8 mouse cellular contexts compared by ENCODE assay signal in the genomic region with DNA sequence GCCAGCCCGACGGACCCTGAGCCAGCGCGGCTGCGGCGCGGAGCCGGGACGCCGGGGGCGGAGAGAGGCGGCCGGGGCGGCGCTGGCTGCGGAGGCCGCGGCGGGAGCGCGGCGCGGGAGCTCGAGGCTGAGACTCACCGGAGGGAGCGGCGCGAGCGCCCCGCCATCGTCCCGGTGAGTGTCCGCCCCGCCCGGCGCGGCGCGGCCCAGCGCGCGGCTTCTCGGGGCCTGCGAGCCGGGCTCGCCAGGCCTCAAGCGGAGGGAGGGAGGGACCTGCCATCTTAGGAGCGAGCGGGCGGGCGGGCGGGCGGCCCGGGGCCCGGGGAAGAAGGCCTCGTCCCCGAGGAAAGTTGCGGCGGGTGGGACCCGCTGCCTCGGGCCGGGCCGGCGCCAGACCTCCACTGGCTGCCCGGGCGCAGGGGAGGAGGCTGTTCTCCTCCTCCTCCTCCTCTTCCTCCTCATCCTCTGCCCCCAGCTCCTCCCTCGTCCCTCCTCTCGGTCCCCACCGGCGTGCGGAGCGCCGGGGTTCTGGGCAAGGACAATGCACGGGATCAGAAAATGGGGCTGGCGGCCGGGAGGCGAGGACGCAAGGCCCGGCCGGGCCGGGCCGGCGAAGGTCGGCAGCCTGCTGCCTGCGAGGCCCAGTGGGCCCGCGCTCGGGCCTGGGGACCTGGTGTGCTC. TPM values are rescaled to one million over a fixed set of nuclear protein-coding genes. Genes with fewer than 3 reads are reported as not detected.
DNase-seq lines count a peak whose midpoint lies in the region; ATAC-seq and TF ChIP-seq lines count a peak whose summit lies in the region.

No protein-coding gene starts in this region.

- peaks cover 46% of the 10 kb centered on the region for H3K4me1 ChIP-seq in erythroblast, embryonic 14.5 days (ENCODE audit: control insufficient read depth)
- peaks cover 57% of the 10 kb centered on the region for H3K4me1 ChIP-seq in heart, embryonic 13.5 days
- H3K4me1 ChIP-seq in kidney, postnatal 0 days (replicated peaks; ENCODE audit: insufficient read depth, low read length): peaks cover 24% of the 10 kb centered on the region; the same call in 1 of the 2 replicates
- peaks cover 48% of the 10 kb centered on the region for H3K4me1 ChIP-seq in liver, embryonic 15.5 days (replicated peaks)
- H3K4me1 ChIP-seq in stomach, embryonic 15.5 days: peaks cover 22% of the 10 kb centered on the region

- WGBS in heart, embryonic 13.5 days: 0% methylated on average over 38 of the region's 88 CpGs
- WGBS in kidney, postnatal 0 days: under 1% methylated on average over 61 of the region's 88 CpGs
- under 1% methylated on average over 66 of the region's 88 CpGs for WGBS in liver, embryonic 15.5 days (ENCODE audit: insufficient replicate concordance)
- 0% methylated on average over 61 of the region's 88 CpGs for WGBS in stomach, embryonic 15.5 days

- TF ChIP-seq CTCF in kidney, postnatal 0 days (IDR thresholded peaks at IDR 0.05; ENCODE audit: low read depth): no peak

- peak; percentile 6 for ATAC-seq in heart, embryonic 13.5 days (ENCODE audit: extremely low read depth, insufficient number of reproducible peaks, low FRiP score, low TSS enrichment)
- 0 out of 2 replicates have a peak, but pooled peaks have one; percentile 1 for ATAC-seq in kidney, postnatal 0 days (replicated peaks; ENCODE audit: low FRiP score, low read depth)
- ATAC-seq in liver, embryonic 15.5 days (ENCODE audit: insufficient read depth): peak; percentile 37
- ATAC-seq in stomach, embryonic 15.5 days (ENCODE audit: insufficient read depth, low FRiP score, low read depth): peak; percentile 10; the same call in 1 of the 2 replicates

- peak overlapping the region; percentile 100 for H3K9ac ChIP-seq in heart, embryonic 13.5 days
- peak overlapping the region; percentile 100 for H3K9ac ChIP-seq in kidney, postnatal 0 days (ENCODE audit: low read depth, low read length)
- H3K9ac ChIP-seq in liver, embryonic 15.5 days: peak overlapping the region; percentile 99
- H3K9ac ChIP-seq in stomach, embryonic 15.5 days: peak overlapping the region; percentile 99

- peak overlapping the region; percentile 85 for H3K4me2 ChIP-seq in heart, embryonic 13.5 days
- H3K4me2 ChIP-seq in kidney, postnatal 0 days (ENCODE audit: low read length): peak overlapping the region; percentile 60
- peak overlapping the region; percentile 77 for H3K4me2 ChIP-seq in liver, embryonic 15.5 days
- peak overlapping the region; percentile 69 for H3K4me2 ChIP-seq in stomach, embryonic 15.5 days

- peaks cover 22% of the 10 kb centered on the region for H3K36me3 ChIP-seq in erythroblast, embryonic 14.5 days (ENCODE audit: control insufficient read depth)
- no peaks in the 10 kb centered on the region for H3K36me3 ChIP-seq in heart, embryonic 13.5 days
- no peaks in the 10 kb centered on the region for H3K36me3 ChIP-seq in kidney, postnatal 0 days (ENCODE audit: insufficient read depth, low read length)
- peaks cover 1% of the 10 kb centered on the region; the same call in 1 of the 2 replicates for H3K36me3 ChIP-seq in liver, embryonic 15.5 days (replicated peaks)
- no peaks in the 10 kb centered on the region for H3K36me3 ChIP-seq in stomach, embryonic 15.5 days

- peak overlapping the region; percentile 98 for H3K4me3 ChIP-seq in erythroblast, embryonic 14.5 days (replicated peaks)
- peak overlapping the region; percentile 99 for H3K4me3 ChIP-seq in heart, embryonic 13.5 days
- H3K4me3 ChIP-seq in kidney, postnatal 0 days (replicated peaks; ENCODE audit: low read depth, low read length): peak overlapping the region; percentile 92
- H3K4me3 ChIP-seq in liver, embryonic 15.5 days (replicated peaks): peak overlapping the region; percentile 99
- H3K4me3 ChIP-seq in stomach, embryonic 15.5 days (replicated peaks): peak overlapping the region; percentile 96

- H3K27me3 ChIP-seq in erythroblast, embryonic 14.5 days (ENCODE audit: control insufficient read depth): peaks cover 2% of the 10 kb centered on the region; the same call in 1 of the 2 replicates
- no peaks in the 10 kb centered on the region for H3K27me3 ChIP-seq in heart, embryonic 13.5 days (replicated peaks)
- H3K27me3 ChIP-seq in kidney, postnatal 0 days (ENCODE audit: insufficient read depth, low read length): no peaks in the 10 kb centered on the region
- no peaks in the 10 kb centered on the region for H3K27me3 ChIP-seq in liver, embryonic 15.5 days
- H3K27me3 ChIP-seq in stomach, embryonic 15.5 days (replicated peaks): no peaks in the 10 kb centered on the region

- peak; percentile 68 for DNase-seq in 416B (ENCODE audit: low read depth)
- peak; percentile 42 to 46 for DNase-seq in adrenal gland, postnatal 4 days (ENCODE audit: low spot score in 2 of 2)
- DNase-seq in kidney, postnatal 0 days (ENCODE audit: low spot score): peak; percentile 68
- peak; percentile 69 for DNase-seq in neural tube, embryonic 10.5 days (ENCODE audit: extremely low spot score, low spot score)

- H3K9me3 ChIP-seq in erythroblast, embryonic 14.5 days (ENCODE audit: control insufficient read depth, low read length): no peaks in the 10 kb centered on the region
- no peaks in the 10 kb centered on the region for H3K9me3 ChIP-seq in heart, embryonic 13.5 days
- H3K9me3 ChIP-seq in kidney, postnatal 0 days (replicated peaks; ENCODE audit: low read length): no peaks in the 10 kb centered on the region
- H3K9me3 ChIP-seq in liver, embryonic 15.5 days (replicated peaks): no peaks in the 10 kb centered on the region
- H3K9me3 ChIP-seq in stomach, embryonic 15.5 days: no peaks in the 10 kb centered on the region

- H3K27ac ChIP-seq in heart, embryonic 13.5 days (replicated peaks): peak overlapping the region; percentile 100
- peak overlapping the region; percentile 100 for H3K27ac ChIP-seq in kidney, postnatal 0 days
- H3K27ac ChIP-seq in liver, embryonic 15.5 days (replicated peaks): peak overlapping the region; percentile 100
- H3K27ac ChIP-seq in stomach, embryonic 15.5 days: peak overlapping the region; percentile 100

RNA-seq across cellular contexts. Expression of gene Dyrk1a, which starts 0.7 kb away (rescaled TPM):
- 10 to 100 TPM; 86.3 to 92.5 TPM for total RNA-seq in adrenal gland, postnatal 4 days (2021)
- polyA plus RNA-seq in erythroblast, embryonic 14.5 days (2012): 1.7 and 2.2 TPM in 2 replicates
- polyA plus RNA-seq in heart, embryonic 13.5 days (2015; fragmentation: Nextera tagmentation; extraction: Ambion mirVana): 6.7 and 7.2 TPM in 2 replicates
- polyA plus RNA-seq in kidney, postnatal 0 days (2015; fragmentation: Nextera tagmentation; extraction: Ambion mirVana): 8.5 and 8.6 TPM in 2 replicates
- polyA plus RNA-seq in liver, embryonic 15.5 days (2015; fragmentation: Nextera tagmentation; extraction: Ambion mirVana): 4.3 and 4.4 TPM in 2 replicates
- 8.0 and 9.5 TPM in 2 replicates for polyA plus RNA-seq in stomach, embryonic 15.5 days (2015; fragmentation: Nextera tagmentation; extraction: Ambion mirVana)

RNA-seq across cellular contexts. Expression of gene Vps26c, which starts 43.9 kb away (rescaled TPM):
- total RNA-seq in adrenal gland, postnatal 4 days (2021): 10 to 100 TPM; 54.8 to 62.6 TPM
- polyA plus RNA-seq in erythroblast, embryonic 14.5 days (2012): 0.06 and 0.20 TPM in 2 replicates
- 43.6 and 46.7 TPM in 2 replicates for polyA plus RNA-seq in heart, embryonic 13.5 days (2015; fragmentation: Nextera tagmentation; extraction: Ambion mirVana)
- 42.3 and 48.9 TPM in 2 replicates for polyA plus RNA-seq in kidney, postnatal 0 days (2015; fragmentation: Nextera tagmentation; extraction: Ambion mirVana)
- polyA plus RNA-seq in liver, embryonic 15.5 days (2015; fragmentation: Nextera tagmentation; extraction: Ambion mirVana): 19.2 and 20.6 TPM in 2 replicates
- 54.8 and 55.3 TPM in 2 replicates for polyA plus RNA-seq in stomach, embryonic 15.5 days (2015; fragmentation: Nextera tagmentation; extraction: Ambion mirVana)

Comparison
In these comparisons a context has a peak if more than half of its experiments do, and no peak if none do; other contexts are left out.
1. Peak in every context shown above with its lines: DNase-seq, ATAC-seq, H3K4me3 ChIP-seq and H3K27ac ChIP-seq.
2. RNA of gene Vps26c, which starts 43.9 kb away (polyA plus RNA-seq): 54.8 to 55.3 TPM in stomach, embryonic 15.5 days, 43.6 to 46.7 TPM in heart, embryonic 13.5 days, 42.3 to 48.9 TPM in kidney, postnatal 0 days and 19.2 to 20.6 TPM in liver, embryonic 15.5 days; 0.06 to 0.20 TPM in erythroblast, embryonic 14.5 days; every median in the first group is over 10 times any median in the second.